ENCODE assay signal across 15 mouse cellular contexts in the genomic region with DNA sequence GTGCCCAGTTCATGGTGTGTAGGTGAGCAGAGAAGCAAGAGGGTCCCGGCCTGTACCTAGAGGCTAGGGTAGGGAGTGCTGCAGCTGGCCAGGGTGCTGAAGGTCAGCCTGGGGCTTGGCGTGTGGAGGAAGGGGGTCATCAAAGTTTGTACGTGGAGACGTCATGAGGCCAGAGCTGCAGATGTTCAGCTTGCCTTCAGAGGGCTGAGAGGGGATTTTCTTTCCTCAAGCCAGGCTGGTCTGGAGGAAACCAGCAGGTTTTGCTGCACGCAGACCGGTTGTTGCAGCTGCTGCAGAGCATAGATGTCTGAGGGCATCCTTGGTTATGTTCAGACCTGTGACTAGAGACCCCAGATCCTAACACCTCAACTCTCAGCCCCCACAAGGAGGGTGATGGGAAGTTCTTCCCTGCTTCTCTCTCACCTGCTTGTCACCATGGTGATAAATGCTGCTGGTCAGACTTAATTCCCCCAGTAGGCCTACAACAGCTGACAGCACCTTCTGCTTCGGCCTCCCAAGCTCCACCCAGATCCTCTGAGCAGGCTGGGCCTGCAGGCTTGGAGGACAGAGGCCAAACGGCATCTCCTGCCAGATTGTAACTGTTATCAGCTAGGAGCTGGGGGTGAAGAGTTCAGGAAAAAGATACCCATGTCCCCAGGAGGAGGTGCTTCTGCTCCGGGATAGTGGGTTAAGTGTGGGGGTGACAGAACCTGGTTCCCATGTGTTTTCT. TPM values are rescaled to one million over a fixed set of nuclear protein-coding genes. Genes with fewer than 3 reads are reported as not detected.
DNase-seq lines count a peak whose midpoint lies in the region; ATAC-seq and TF ChIP-seq lines count a peak whose summit lies in the region.
"Had no signal": no experiment of that assay in that cellular context is flagged by ENCODE, and none has a peak within 500 bp of the region (broad histone marks: within the 10 kb centered on the region; RNA-seq: fewer than 3 reads in every experiment).

No protein-coding gene starts in this region.

- peak; percentile 5 for DNase-seq in kidney, postnatal 10 days
- DNase-seq in G1E (ENCODE audit: low spot score), result no peak
- DNase-seq in cerebellum, adult 9-11 months, result peak; percentile 71
- no peak for DNase-seq in liver, postnatal 0 days
- DNase-seq in thymus, postnatal 36 days, result no peak
- no peak for DNase-seq in kidney, adult 8-10 months
- DNase-seq: adrenal gland, postnatal 36 days; gastrocnemius, postnatal 14 days; heart, postnatal 10 days; lung, adult 18-20 months; thymus, postnatal 25 days had no signal

- H3K9me3 ChIP-seq in kidney, embryonic 15.5 days (replicated peaks), result no peaks in the 10 kb centered on the region
- peaks cover 27% of the 10 kb centered on the region for H3K9me3 ChIP-seq in G1E (replicated peaks)
- H3K9me3 ChIP-seq in liver, postnatal 0 days (ENCODE audit: low read length), result no peaks in the 10 kb centered on the region
- 0 out of 2 replicates have a peak, but pooled peaks cover 2% of the 10 kb centered on the region for H3K9me3 ChIP-seq in heart, embryonic 12.5 days (replicated peaks)

- no peak overlapping the region for H3K4me3 ChIP-seq in kidney, embryonic 15.5 days (replicated peaks)
- H3K4me3 ChIP-seq in G1E (ENCODE audit: low read depth, low read length), result peak overlapping the region; percentile 66; the same call in 1 of the 2 replicates
- no peak overlapping the region for H3K4me3 ChIP-seq in liver, postnatal 0 days (ENCODE audit: low read depth, low read length)
- H3K4me3 ChIP-seq in heart, embryonic 12.5 days, result no peak overlapping the region
- H3K4me3 ChIP-seq: midbrain, embryonic 12.5 days had no signal

- ATAC-seq in kidney, embryonic 15.5 days (replicated peaks; ENCODE audit: low FRiP score), result no peak
- peak; percentile 67 for ATAC-seq in G1E (ENCODE audit: extremely low read depth, insufficient number of reproducible peaks, low FRiP score, poor library complexity, severe bottlenecking)
- no peak for ATAC-seq in liver, postnatal 0 days
- no peak for ATAC-seq in heart, embryonic 12.5 days (ENCODE audit: insufficient number of reproducible peaks, low FRiP score)
- ATAC-seq: CD4-positive, CD25-positive, alpha-beta regulatory T cell, adult 4 months had no signal

- no peak overlapping the region for H3K9ac ChIP-seq in kidney, embryonic 15.5 days
- no peak overlapping the region for H3K9ac ChIP-seq in liver, postnatal 0 days (replicated peaks)
- H3K9ac ChIP-seq in heart, embryonic 12.5 days, result no peak overlapping the region
- H3K9ac ChIP-seq: midbrain, embryonic 12.5 days had no signal

- no peak overlapping the region for H3K4me2 ChIP-seq in kidney, embryonic 15.5 days
- peak overlapping the region; percentile 45; the same call in 1 of the 2 replicates for H3K4me2 ChIP-seq in liver, postnatal 0 days (ENCODE audit: low read depth, low read length)
- no peak overlapping the region for H3K4me2 ChIP-seq in heart, embryonic 12.5 days
- H3K4me2 ChIP-seq: midbrain, embryonic 12.5 days had no signal

- 38% methylated on average over 9 of the region's 9 CpGs for WGBS in kidney, embryonic 15.5 days
- WGBS in liver, postnatal 0 days (ENCODE audit: insufficient replicate concordance), result 36% methylated on average over 9 of the region's 9 CpGs
- WGBS in heart, embryonic 12.5 days, result 26% methylated on average over 9 of the region's 9 CpGs

- H3K27ac ChIP-seq in kidney, embryonic 15.5 days, result no peak overlapping the region
- H3K27ac ChIP-seq in liver, postnatal 0 days (ENCODE audit: low read depth), result peak overlapping the region; percentile 72
- H3K27ac ChIP-seq in heart, embryonic 12.5 days (ENCODE audit: poor library complexity, severe bottlenecking), result no peak overlapping the region
- H3K27ac ChIP-seq: midbrain, embryonic 12.5 days had no signal

- no peak for TF ChIP-seq EP300 in liver, postnatal 0 days (IDR thresholded peaks at IDR 0.05; ENCODE audit: low read depth)

- TF ChIP-seq CTCF in G1E (IDR thresholded peaks at IDR 0.05; ENCODE audit: low read depth, low read length), result no peak
- no peak for TF ChIP-seq CTCF in liver, postnatal 0 days (IDR thresholded peaks at IDR 0.05; ENCODE audit: low read depth)

- no peaks in the 10 kb centered on the region for H3K27me3 ChIP-seq in kidney, embryonic 15.5 days
- H3K27me3 ChIP-seq in G1E (ENCODE audit: insufficient read depth, low read length), result no peaks in the 10 kb centered on the region
- H3K27me3 ChIP-seq in liver, postnatal 0 days (ENCODE audit: insufficient read depth, low read length), result no peaks in the 10 kb centered on the region
- H3K27me3 ChIP-seq in heart, embryonic 12.5 days (replicated peaks), result no peaks in the 10 kb centered on the region
- H3K27me3 ChIP-seq: midbrain, embryonic 12.5 days had no signal

- no peaks in the 10 kb centered on the region for H3K36me3 ChIP-seq in kidney, embryonic 15.5 days
- H3K36me3 ChIP-seq in G1E (replicated peaks), result peaks cover 54% of the 10 kb centered on the region
- no peaks in the 10 kb centered on the region for H3K36me3 ChIP-seq in liver, postnatal 0 days (replicated peaks; ENCODE audit: insufficient read depth, low read length)
- H3K36me3 ChIP-seq in heart, embryonic 12.5 days, result no peaks in the 10 kb centered on the region
- H3K36me3 ChIP-seq: midbrain, embryonic 12.5 days had no signal

- peaks cover 8% of the 10 kb centered on the region; the same call in 1 of the 2 replicates for H3K4me1 ChIP-seq in kidney, embryonic 15.5 days
- H3K4me1 ChIP-seq in G1E (ENCODE audit: insufficient read depth, low read depth, low read length), result peaks cover 47% of the 10 kb centered on the region
- peaks cover 9% of the 10 kb centered on the region; the same call in 1 of the 2 replicates for H3K4me1 ChIP-seq in liver, postnatal 0 days (ENCODE audit: insufficient read depth)
- peaks cover 15% of the 10 kb centered on the region for H3K4me1 ChIP-seq in heart, embryonic 12.5 days (replicated peaks)

RNA-seq across cellular contexts. Expression of gene Coro2a, which starts 27.8 kb away (rescaled TPM):
- 4.8 and 6.0 TPM in 2 replicates for polyA plus RNA-seq in kidney, embryonic 15.5 days (2015; fragmentation: Nextera tagmentation; extraction: Ambion mirVana)
- 148 and 158 TPM in 2 replicates for total RNA-seq in G1E (2014; fragmentation: Nextera tagmentation)
- total RNA-seq in G1E (2017), result 79.5 and 79.6 TPM in 2 replicates
- polyA plus RNA-seq in G1E (2012), result 480 and 501 TPM in 2 replicates
- polyA plus RNA-seq in liver, postnatal 0 days (2015; fragmentation: Nextera tagmentation; extraction: Ambion mirVana), result 1.7 and 2.2 TPM in 2 replicates
- 0.15 and 0.34 TPM in 2 replicates for polyA plus RNA-seq in heart, embryonic 12.5 days (2016; fragmentation: Nextera tagmentation; extraction: Ambion mirVana)

RNA-seq across cellular contexts. Expression of gene Trim14, which starts 38.2 kb away (rescaled TPM):
- polyA plus RNA-seq in kidney, embryonic 15.5 days (2015; fragmentation: Nextera tagmentation; extraction: Ambion mirVana), result 1.8 and 2.7 TPM in 2 replicates
- total RNA-seq in G1E (2014; fragmentation: Nextera tagmentation), result 13.0 and 18.7 TPM in 2 replicates
- 18.2 and 19.5 TPM in 2 replicates for total RNA-seq in G1E (2017)
- 25.9 and 27.2 TPM in 2 replicates for polyA plus RNA-seq in G1E (2012)
- polyA plus RNA-seq in liver, postnatal 0 days (2015; fragmentation: Nextera tagmentation; extraction: Ambion mirVana), result 14.1 and 16.2 TPM in 2 replicates
- polyA plus RNA-seq in heart, embryonic 12.5 days (2016; fragmentation: Nextera tagmentation; extraction: Ambion mirVana), result 0.78 and 1.5 TPM in 2 replicates

Comparison
In these comparisons a context has a peak if more than half of its experiments do, and no peak if none do; other contexts are left out.
1. DNase-seq: peak in kidney, postnatal 10 days (single experiment) and cerebellum, adult 9-11 months (single experiment); none in G1E (single experiment), liver, postnatal 0 days (single experiment), thymus, postnatal 36 days (0 of 2) and kidney, adult 8-10 months (0 of 2).
2. RNA of gene Coro2a, which starts 27.8 kb away (polyA plus RNA-seq): 480 to 501 TPM in G1E; 4.8 to 6.0 TPM in kidney, embryonic 15.5 days, 1.7 to 2.2 TPM in liver, postnatal 0 days and 0.15 to 0.34 TPM in heart, embryonic 12.5 days; every median in the first group is over 10 times any median in the second.